Mouse (Mus musculus) CD4-positive helper T cell, adult 2 months (primary cell): ENCODE results near the gene Vsir.

Source experiments
- DNase-seq: peaks from one replicate; pipeline ENCODE4 v3.0.0-alpha.2; 2012; ENCODE audit warnings: low read depth, missing footprints, low spot score

Vsir gene

GRCm38 (mm10) chr10:60353241-60354002 lies 6.8 kb downstream of the Vsir start:
- DNase-seq = no peak

- no peak for DNase-seq
Observed at GRCm38 (mm10) chr10:60354003-60354325, 7.3 kb downstream of the Vsir start.

GRCm38 (mm10) chr10:60354881-60355677 lies 8.4 kb downstream of the Vsir start:
- no peak for DNase-seq

- DNase-seq = no peak
Observed at GRCm38 (mm10) chr10:60357441-60357840, 10.8 kb downstream of the Vsir start.

- DNase-seq = no peak
Observed at GRCm38 (mm10) chr10:60357901-60358300, 11.2 kb downstream of the Vsir start.

GRCm38 (mm10) chr10:60358776-60359175 lies 12.1 kb downstream of the Vsir start:
- DNase-seq = no peak

- DNase-seq = no peak
Observed at GRCm38 (mm10) chr10:60361615-60362309, 15.1 kb downstream of the Vsir start.

GRCm38 (mm10) chr10:60362310-60362628 lies 15.6 kb downstream of the Vsir start:
- DNase-seq = no peak

GRCm38 (mm10) chr10:60363426-60363825 lies 16.8 kb downstream of the Vsir start:
- DNase-seq = no peak

- DNase-seq = no peak
Observed at GRCm38 (mm10) chr10:60367145-60367544, 20.5 kb downstream of the Vsir start.

- DNase-seq = no peak
Observed at GRCm38 (mm10) chr10:60367904-60368303, 21.3 kb downstream of the Vsir start.

- DNase-seq = no peak
Observed at GRCm38 (mm10) chr10:60369405-60369804, 22.8 kb downstream of the Vsir start.

GRCm38 (mm10) chr10:60370098-60370497 lies 23.4 kb downstream of the Vsir start:
- DNase-seq = no peak

- peak; percentile 59 for DNase-seq
Observed at GRCm38 (mm10) chr10:60370601-60371061, 24.0 kb downstream of the Vsir start.

GRCm38 (mm10) chr10:60371596-60372386 lies 25.1 kb downstream of the Vsir start:
- peak; percentile 34 for DNase-seq

GRCm38 (mm10) chr10:60373543-60373936 lies 26.9 kb downstream of the Vsir start:
- DNase-seq = no peak

GRCm38 (mm10) chr10:60373937-60374578 lies 27.4 kb downstream of the Vsir start:
- peak; percentile 34 for DNase-seq

- no peak for DNase-seq
Observed at GRCm38 (mm10) chr10:60376704-60377103, 30.1 kb downstream of the Vsir start.

- DNase-seq = no peak
Observed at GRCm38 (mm10) chr10:60379419-60379957, 32.8 kb downstream of the Vsir start.

GRCm38 (mm10) chr10:60380229-60380628 lies 33.6 kb downstream of the Vsir start:
- peak; percentile 65 for DNase-seq
